Mouse (Mus musculus) heart, postnatal 0 days (tissue): Measurements from ENCODE around the gene Gm14862.

Experiments used
- CTCF ChIP-seq: IDR thresholded peaks from 2 replicates; pipeline ENCODE4 v1.5.1; 2016; ENCODE audit warnings: antibody characterized with exemption, control low read depth, low read depth
- EP300 ChIP-seq: IDR thresholded peaks from 2 replicates; pipeline ENCODE4 v1.6.1; 2016; ENCODE audit warnings: antibody characterized with exemption, low read depth

GRCm38 (mm10) chrX:9302791-9303190 is 46.1 kb upstream of the Gm14862 start:
- no peak for TF ChIP-seq CTCF
- no peak for TF ChIP-seq EP300
